Mouse (Mus musculus) cerebellum, adult 11-12 months (tissue): Measurements from ENCODE around the gene Capn2.

Experiments
- DNase-seq: peaks from one replicate; pipeline ENCODE4 v3.0.0; 2022

Capn2 gene

GRCm38 (mm10) chr1:182500224-182500623 is 17.2 kb downstream of the Capn2 start:
- DNase-seq, result no peak

GRCm38 (mm10) chr1:182499443-182500089 is 17.8 kb downstream of the Capn2 start:
- no peak for DNase-seq

GRCm38 (mm10) chr1:182497736-182498135 is 19.7 kb downstream of the Capn2 start:
- no peak for DNase-seq

- no peak for DNase-seq
Measured at GRCm38 (mm10) chr1:182496685-182497084, 20.7 kb downstream of the Capn2 start.

DNA sequence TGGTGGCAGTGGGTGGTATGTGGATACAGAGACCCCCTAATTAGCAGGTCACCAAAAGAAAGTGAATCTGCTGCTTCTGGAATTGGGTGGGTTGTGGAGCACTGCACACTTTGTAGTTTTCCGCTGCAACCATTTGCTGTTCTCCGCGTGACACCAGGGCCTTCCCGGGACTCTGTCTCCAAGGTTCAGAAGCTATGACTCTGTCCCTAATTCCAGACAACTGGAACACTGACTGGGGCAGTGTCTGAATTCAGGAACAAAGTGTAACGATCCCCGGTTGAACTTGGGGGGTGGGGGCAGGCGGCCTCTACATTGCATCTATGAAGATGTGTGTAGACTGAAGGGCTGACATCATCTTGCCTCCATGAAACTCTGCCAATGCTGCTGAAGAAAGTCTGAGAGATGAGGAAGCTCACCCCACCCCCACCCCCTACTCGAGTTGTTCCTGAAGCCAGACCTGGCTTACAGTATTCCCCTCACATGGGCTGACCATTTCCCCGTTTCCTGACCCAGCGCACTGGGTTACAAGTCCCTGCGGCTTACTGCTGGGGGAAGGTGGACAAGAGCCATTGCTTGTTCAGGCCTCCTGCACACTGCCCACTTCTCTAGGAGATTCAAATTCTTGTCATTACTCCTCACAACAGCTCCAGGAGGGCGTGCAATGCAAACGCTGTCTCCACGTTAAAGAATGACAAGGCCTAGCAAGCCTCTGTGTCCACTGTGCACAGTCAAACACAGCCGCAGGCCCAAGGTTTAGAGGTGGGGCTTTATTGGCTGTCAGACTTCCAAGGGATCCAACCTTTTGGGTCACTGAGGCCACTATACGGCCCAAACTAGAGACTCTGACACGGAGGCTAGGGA is 22.9 kb downstream of the Capn2 start:
- no peak for DNase-seq

- DNase-seq, result no peak
Measured at GRCm38 (mm10) chr1:182491839-182492238, 25.6 kb downstream of the Capn2 start.

DNA sequence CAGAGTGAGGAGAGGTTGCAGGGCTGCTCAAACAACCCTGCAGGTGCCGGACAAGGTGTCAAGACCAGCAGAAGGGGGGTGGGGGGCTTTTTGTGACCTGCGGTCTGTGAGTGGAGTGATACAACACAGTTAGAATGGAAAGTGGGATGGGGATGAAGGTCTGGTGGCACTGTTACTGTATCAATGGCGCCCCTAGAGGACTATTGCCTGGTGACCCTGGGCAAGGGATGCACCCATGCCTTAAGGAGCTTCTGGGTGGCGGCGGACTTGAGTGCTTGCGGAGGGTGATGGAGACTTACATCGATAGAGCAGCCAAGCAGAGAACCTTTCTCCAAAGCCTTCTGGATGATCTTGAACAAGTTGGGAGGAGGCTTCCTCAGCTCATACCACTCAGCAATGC is 26.8 kb downstream of the Capn2 start:
- DNase-seq, result no peak

- peak; percentile 91 for DNase-seq
Measured at GRCm38 (mm10) chr1:182489803-182490452, 27.5 kb downstream of the Capn2 start.

GRCm38 (mm10) chr1:182488503-182488902 is 28.9 kb downstream of the Capn2 start:
- DNase-seq, result no peak

- DNase-seq, result peak; percentile 40
Measured at GRCm38 (mm10) chr1:182483910-182484274, 33.5 kb downstream of the Capn2 start.

DNA sequence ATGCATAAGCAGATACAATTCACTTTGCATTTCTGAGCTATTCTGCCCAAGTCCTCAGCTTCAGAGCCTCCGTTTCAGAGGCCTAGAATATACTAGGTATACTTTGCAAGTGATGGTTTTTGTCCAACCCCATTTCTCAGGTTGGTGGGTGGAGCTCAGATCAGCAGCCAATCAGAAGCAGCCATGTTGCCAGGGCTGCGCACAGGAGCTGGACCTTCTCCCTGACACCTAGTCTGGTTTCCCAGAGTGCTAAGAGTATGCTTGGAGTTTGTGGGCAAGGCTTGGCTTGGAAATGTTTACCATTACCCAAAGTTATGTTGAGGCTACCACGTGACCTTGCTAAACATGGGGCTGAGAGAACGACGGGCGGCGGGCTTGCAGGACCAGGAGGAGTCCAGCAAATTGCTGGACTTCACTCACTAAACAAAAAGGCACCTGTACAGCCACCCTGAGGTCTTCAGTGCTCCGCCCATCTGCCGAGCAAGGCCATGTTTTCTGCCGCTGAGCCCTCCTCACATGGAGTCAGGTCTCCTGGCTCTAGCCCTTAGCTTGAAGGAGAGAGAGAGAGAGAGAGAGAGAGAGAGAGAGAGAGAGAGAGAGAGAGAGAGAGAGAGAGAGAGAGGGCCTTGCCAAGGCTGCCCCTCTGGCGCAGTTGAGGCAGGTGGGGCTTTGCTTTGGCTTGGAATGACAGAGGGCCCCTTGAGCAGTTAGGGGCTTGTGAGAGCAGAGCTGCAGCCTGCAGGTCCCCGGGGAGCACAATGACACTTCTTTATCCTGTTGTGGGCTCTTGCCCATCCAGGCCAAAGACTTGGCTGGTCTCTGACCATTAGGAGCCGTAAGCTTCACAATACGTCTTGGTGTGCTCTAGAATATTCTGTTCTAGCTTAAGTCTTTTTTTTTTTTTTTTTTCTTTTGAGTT is 34.2 kb downstream of the Capn2 start:
- DNase-seq, result no peak

GRCm38 (mm10) chr1:182481646-182482295 is 35.6 kb downstream of the Capn2 start:
- no peak for DNase-seq

- DNase-seq, result no peak
Measured at GRCm38 (mm10) chr1:182481138-182481537, 36.3 kb downstream of the Capn2 start.

DNA sequence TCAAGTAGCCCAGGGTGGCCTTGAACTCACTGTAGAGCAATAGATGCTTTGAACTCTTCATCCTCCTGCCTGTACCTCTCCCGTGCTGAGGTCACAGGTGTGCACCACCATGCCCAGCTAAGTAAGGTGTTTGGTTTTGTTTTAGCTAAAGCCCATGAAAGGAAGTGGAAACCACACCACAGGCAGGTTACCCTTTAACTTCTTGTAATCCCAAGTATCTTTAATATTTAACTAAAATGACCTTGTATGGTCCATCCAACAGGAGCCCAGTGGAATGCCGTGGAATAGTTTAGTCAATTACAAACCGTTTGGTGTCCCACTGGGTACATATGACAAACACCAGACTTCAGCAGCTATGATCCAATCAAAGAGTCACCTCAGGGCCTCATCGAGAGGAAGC is 38.5 kb downstream of the Capn2 start:
- DNase-seq, result no peak

GRCm38 (mm10) chr1:182475005-182475796 is 42.2 kb downstream of the Capn2 start:
- DNase-seq, result peak; percentile 55

DNA sequence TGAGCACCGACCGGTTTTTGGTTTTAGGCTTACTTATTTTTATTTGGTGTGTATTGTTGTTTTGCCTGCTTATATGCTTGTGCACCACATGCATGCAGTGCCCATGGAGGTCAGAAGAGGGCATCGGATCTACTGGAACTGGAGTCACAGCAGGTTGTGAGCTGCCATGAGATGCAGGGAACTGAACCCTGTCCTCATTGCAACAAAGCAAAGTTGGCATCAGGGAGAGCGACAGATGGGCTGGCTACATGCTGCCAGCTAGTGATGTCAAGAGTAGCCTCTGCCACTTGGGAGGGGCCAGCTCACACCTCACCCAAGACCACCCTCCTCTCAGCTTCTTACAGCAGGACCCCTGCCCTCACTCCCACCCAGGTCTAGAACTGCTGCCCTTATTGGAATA is 51.4 kb downstream of the Capn2 start:
- no peak for DNase-seq

DNA sequence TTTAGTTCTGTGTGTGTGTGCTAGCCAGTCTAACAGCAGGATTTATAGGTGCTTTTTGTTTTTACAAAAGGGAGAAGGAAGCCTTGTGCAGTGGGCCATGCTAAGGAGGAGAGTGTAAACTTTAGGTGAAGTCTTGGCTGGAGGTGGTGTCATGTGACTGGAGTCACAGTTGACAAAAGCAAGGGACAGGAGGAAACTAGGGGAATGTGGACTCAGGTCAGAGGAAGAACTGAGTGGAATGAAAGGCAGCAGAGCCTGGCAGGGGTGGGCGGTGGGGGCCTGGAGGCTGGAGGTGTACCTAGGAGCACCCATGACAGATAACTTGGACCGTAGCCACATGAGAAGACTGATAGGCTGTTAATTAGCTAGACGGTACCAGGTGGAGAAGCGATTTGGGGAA is 52.1 kb downstream of the Capn2 start:
- no peak for DNase-seq

- DNase-seq, result peak; percentile 95
Measured at GRCm38 (mm10) chr1:182461813-182462212, 55.6 kb downstream of the Capn2 start.

GRCm38 (mm10) chr1:182461261-182461660 is 56.1 kb downstream of the Capn2 start:
- DNase-seq, result no peak

DNA sequence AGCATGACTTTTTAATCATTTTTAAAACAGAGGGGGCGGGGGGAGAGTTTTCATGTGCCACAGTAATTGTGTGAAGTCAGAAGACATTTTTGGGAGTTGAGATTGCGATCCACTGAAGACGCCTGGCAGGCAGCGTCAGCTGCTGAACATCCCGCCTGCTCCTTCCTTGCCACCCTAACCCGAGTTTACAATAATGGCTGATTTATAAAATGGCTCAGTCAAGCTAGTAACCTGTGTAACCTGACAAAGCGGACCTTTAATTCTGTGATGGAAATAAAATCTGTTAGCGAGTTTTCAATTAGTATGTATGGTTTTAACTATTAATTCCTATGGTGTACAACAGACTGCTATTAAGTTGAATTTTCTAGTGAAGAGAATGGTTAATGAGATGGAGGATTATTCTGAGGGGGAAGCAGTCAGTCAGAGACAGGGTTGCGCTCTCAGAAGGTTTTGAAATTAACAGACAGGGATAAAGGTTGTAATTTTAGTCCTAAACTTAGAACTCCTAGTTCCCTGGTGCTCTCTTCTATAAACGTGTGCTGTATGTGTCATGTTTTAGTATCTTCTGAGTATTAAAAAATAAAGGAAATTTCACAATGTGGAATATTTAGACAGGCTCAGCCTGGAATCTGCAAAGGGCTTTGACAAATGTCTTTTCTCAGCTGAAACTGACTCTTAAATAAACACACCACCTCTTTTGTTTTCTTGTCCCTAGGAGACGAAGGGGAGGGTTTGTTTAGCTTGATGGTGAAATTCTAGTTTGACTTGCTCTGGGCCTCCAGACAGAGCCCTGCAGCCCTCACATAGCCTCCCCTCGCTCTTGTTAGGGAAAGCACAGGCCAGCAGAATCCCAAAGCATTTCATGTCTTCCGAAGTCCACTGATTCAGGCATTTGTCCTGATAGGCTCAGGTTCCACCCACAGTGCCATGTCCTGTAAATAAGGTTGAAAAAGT is 56.8 kb downstream of the Capn2 start:
- DNase-seq, result no peak
